Mouse (Mus musculus) right cerebral cortex, postnatal 14 days (tissue): ENCODE data around the gene Rftn1.

Source experiments
- DNase-seq: peaks from one replicate; pipeline ENCODE4 v3.0.0; 2022

Rftn1 gene

DNA sequence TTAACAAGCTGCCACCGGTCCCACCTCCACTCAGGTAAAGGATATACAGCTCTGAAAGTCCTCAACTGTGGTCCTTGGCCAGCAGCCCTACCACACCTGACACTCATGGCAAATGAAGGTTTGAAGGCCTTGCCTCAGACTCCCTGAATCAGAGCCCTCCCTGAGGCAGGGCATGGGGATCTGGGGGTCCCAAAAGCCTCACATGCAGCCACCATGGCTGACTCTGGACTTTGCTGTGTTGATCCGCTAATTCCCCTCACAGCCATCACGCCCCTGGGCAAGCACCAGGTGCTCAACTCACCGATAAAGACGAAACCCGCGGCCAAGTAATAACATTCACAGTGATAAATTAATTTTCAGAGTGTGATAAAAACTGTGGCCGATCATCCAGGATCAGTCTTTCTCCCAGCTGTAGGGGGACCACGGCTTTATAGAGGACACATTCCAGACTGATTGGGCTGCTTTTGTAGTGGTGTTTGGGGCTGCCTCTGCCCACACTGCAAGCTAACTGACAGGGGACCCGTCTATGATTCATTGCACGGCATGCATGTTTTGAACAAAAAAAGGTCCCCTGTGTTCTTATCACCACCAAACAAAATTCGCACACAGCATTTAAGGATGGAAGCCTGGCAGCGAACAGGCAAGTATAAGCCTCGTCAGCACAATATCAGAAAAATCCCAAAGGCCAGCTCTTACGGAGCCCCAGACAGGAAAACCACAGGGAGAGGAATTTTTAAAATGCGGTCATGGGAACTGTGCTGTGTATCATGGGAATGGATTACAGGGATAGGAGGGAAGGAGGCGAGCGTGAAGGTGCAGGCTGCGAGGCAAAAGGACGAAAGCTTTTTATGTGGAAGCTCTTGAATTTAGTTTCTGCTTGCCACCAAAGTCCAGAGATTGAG lies 29.3 kb downstream of the Rftn1 start:
- DNase-seq: no peak

DNA sequence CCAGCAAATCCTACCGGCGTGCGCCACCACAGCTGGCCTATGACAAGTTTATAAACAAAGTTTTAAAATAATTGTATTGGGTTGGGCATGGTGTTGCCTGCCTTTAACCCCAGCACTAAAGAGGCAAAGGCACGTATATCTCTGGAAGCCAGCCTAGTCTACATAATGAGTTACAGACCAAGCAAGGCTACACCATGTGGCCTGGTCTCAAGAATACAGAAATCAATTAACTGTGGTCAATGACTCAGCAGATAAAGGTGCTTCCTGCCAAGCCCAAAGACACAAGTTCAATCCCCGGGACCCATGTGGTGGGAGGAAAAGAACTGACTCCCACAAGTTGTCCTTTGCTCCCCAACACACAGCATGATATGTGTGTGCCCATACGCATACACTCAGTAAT lies 30.1 kb downstream of the Rftn1 start:
- DNase-seq: no peak

DNA sequence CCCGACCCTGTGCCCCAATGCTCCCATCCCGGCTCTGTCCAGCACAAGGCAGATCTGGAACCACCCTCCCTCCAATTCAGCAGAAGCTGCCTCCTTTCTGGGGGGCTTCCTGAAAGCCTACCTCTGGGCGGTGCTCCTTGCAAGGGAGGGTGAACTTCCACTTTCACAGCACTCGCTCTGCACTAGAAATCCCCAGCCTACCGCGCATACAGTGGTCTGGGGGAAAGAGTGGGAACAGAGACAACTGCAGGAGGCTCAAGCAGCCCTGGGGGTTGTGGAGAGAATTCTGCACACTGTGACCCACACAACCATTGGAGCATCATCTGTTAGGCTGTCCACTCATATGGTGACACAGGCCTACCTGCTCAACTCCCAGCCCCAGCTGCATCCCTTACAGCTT lies 30.7 kb downstream of the Rftn1 start:
- DNase-seq: no peak

DNA sequence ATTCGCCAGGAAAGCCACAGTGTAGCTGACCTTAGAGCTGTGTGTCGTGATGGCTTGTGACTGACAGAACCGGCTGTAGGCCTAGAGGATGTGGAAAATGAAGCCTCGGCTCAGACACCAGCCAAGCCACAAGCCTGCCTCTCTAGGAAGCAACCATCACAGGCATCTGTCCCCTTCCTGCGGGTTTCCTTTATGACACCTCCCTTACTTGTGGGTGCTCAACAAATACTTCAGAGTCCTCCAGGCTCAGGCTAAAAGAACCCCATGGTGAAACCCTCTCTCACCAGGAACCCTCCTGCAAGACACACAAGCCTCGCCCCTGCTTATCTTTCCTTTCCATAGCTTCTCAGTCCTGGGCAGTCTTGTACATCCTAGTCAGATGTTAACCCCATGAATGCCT lies 31.9 kb downstream of the Rftn1 start:
- DNase-seq: no peak

DNA sequence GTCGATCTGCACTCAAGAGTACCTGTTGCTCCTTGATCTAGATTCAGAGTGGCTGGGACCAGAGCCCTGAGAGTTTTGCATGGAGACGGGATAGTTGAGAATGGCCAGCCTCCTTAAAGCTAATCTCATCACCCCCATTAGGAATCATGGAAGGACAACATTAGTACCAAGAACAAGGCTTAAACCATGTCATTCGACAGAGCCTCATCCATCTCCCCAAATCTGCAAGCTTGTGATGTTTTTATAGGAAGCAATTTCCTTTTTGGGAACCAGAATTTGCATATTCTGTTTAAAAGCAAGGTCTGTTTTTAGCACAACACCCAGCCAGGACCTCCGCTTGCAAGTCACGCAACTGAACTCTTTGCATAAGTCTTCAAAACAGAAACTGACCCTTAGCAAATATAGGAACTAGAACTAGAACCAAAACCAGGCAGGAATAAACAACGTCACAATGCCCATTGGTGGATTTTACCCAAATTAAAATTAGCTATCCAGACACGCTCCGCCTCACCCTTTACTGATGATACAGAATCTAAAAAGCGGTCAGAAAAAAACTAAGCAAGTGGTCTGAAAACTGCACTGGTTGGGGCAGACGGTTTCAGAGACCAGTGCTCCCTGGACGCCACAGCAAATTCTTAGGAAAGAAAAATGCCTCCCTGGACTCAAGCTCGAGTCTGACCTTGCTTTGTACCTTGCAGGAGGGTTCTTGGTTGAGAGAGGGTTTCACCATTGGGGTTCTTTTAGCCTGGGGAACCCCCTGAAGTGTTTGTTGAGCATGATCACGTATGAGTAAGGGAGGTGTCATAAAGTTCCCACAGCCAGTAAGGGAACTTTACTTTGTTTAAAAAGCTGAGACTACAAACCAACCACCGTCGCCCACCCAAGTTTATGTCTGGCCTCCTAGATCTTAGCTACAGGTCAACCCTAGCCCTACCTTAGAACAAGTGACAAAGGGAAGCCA lies 33.0 kb downstream of the Rftn1 start:
- DNase-seq: no peak

DNA sequence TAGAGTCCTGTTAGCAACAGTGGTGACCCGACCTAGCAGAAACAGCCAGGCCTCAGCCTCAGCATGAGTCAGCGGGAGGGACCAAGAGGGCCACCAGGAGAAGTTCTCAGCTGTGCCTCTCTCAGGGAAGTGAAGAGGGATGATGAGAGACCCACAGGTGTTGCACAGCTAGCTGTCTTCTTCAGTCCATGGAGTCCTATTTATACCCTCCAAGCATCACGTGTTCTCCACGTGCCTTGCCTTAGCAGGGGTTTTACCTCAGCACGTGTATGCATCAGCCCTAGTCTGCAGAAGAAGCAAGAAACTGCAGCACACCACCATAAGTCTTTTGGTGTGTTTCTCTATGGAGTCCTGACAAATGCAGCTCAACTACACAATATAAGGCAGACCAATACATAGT lies 38.4 kb downstream of the Rftn1 start:
- DNase-seq: no peak

DNA sequence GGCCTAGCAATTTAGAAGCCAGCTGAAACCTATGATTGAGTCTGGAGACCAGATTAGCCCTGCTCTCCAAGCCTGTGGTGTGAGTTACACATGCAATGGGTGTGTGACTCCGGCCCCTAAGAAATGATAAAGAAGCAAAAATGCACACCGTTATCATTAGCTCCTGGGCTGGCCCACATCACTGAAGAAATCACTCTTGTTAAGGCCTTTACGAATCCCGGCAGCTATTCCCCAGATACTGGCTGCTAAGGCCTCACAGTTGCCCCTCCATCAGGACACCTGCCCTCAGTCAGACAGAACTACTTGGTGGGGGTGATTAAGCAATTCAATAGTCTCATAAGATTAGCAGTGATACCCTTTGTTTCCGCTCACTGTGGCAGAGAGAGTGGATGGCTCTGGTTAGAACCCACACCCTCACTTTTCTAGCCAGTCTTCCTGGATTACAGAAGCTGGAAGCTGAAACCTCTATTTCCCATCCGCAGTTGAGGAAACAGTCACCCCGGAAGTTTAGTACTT lies 39.2 kb downstream of the Rftn1 start:
- no peak for DNase-seq

DNA sequence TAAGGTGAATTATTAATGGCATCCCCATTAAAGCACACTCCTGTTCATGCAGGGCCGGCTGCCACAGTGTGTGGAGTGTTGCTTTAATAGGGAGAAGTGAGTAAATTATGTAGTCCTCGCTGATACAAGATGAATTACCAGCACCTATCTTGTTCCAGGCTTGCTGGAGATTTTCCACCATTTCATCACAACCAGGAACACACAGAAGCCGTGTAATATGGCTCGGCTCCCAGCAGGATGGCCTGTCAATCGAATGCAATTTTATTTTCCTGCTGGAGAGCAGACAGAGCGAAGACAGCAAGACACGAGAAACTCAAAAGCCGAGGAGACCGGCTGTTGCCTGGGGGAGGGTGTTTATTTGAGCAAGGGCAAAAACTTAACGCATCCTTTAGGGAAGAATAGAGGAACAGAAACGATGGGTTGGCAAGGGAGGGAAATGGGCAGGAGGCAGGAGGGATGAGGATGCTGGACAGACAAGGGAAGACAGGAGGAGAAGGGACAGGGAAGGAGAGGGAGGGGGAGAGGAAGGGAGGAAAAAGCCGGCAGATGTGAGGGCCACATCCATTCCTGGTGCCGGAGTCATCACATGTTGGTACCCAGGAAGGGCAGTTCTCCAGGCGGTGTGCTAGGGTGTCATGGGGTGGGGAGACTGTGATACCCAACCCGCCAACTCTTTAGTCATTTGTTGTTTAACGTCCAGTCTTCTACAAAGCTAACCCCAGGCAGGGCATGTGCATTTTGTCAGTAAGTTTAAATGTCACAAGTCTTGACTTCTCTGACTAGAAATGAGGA lies 39.9 kb downstream of the Rftn1 start:
- DNase-seq: no peak

DNA sequence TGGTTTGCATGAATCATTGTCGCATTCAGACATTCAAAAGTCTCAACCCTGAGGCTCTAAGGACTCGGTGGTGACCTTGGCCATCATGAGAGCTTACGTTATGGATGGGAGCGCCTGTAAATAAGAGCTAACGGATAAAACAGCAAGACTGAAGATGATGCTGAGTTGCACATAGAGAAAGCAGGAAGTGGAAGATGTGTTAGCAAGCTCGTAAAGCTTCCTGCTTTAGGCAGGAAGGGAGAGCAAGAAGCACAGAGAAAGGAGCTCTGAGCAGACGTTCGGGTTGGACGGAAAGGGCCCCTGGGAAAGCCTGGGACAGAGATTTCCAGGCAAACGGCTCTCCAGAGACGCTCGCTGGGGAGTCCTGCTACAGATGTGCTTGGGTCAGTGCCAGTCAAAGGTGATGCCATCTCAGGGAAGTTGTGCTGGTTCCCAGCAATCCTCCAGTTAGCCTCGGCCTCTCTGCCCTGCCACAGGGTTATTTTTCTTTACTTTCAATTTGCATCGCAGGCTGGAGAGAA lies 40.7 kb downstream of the Rftn1 start:
- DNase-seq: no peak

DNA sequence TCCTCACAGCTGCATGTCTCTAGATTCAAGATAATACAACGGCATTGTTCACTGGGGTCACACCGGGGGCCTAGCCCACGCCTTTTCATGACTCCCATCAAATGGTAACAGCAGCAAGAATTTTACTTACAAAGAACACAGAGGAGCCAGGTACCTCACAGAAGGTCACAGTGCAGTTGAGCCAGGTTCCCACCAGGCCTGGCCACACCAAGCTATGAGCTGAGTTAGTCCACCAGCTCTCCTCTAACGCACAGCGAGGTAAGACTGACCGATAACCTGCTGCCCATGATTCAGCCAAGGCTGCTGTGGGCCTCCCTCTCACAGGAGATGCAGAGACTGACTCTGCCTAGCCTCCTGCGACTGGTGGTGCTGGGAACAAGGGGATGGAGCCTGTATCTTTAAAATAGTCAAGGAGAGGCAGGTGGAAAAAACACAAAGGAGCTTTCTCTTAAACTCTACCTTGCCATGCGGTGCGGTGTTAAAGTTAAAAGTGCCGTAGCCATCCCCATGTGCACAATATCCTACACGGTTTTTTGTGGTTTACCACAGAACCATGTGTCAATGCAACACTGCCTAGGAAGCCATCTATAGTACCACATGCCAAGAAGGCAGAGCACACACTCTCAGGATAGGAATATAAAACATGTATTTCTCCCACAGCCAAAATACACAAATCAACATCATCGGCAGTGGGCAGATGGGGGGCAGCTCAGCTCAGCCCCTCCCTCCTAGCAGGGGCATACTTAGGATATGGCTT lies 42.5 kb downstream of the Rftn1 start:
- no peak for DNase-seq

DNA sequence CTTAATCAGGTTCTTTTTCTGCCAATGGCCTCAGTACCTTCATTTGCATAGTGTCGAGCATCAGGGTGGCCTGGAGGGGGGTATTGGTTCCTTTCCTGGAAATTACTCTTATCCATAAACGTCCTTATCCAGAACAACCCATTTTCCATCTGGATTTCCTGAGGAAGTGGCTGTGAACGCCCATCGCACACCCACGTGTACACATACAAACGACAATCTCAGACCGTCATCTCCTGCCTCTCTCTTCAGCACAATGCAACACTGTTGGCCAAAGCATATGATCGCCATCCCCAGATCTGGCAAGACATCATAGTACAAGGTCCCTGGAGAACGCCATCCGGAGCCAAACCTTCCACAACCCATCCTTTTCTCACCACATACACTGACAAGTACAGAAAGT lies 47.1 kb downstream of the Rftn1 start:
- no peak for DNase-seq

DNA sequence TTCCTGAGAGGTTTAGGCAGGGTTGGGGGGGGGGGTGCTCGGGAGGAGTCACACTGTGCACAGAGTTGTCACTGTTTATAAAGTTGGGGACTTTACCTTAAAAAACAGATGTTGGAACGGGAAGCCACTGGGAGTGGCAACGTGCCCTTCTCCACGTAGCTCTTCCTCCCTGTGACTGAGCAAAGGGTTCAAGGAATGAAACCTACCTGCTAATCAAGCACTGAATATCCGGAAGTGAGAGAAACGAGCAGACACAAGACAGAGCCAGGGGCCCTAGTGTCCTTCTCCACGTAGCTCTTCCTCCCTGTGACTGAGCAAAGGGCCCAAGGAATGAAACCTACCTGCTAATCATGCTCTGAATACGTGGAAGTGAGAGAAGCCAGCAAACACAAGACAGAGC lies 47.9 kb downstream of the Rftn1 start:
- no peak for DNase-seq

DNA sequence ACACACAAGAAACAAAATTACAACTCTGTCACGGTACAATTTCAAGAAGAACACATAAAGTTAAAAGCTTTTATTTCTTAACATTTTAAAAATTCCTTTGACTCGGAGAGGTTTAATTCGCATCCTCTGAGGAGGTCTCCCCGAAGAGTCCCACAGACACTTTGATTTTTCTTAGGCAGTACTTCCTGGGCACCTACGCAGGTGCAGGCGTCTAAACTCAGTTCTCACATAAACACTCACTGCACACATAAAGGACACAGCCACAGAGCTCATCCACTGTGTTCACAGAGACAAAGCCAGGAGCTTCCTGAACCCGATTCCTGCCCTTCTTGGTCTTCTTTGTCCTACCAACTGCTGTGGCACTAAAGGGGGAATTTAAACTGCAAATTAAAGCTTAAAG lies 48.3 kb downstream of the Rftn1 start:
- DNase-seq: no peak

DNA sequence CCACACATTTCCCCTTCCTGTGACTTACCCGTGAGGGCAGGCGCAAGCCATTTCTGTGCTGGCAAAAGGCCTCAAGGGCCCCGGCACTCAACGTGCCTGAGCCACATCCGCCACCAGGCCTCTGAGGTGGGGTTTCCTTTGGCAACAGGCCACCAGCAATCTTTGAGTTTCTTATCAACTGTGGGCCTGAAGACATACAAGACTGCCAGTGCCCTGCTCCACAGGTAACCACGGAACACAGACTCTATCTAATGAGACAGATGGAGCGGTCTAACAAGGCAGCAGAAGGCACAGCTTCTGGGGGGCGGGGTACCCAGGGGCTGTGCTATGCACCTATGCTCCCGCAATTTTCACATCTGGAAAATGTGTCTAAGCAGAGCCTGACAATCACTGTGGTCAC lies 54.4 kb downstream of the Rftn1 start:
- DNase-seq: no peak

DNA sequence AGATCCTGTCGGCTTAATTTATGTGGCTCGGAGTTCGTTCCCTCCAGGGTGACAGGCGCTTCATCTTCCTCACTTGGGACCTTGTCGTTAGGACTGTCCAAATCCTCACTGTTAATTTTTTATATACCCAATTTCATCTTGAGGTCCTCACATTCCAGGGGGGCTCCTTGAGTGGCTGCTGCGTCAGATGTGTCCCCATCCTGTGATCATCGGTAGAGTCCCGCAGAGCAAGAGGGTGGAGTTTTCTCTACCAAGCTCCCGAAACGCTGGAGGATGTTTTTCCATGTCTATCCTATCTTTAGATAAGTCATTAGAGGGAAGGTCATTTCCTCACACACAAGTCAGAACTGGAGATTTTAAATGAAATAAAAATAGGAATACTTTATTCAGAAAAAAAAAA lies 55.0 kb downstream of the Rftn1 start:
- DNase-seq: no peak

DNA sequence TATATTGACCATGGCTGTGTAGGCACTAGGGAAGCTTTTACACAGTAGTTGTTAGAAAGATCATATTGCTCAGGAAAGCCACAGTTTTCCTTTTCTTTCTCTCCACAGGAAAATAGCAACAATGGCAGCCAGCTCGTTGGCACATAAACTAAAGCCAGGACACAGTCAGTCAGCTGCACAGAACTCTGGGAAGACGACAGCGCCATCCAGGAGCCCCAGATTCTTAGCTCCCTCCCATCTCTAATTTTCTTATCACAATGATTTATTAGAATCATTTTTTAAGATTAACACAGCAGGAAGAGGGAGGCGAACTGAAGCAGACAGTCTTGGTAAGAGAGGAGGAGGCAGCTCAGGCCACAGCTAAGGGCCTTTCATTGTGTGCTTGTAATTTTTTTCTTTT lies 58.8 kb downstream of the Rftn1 start:
- DNase-seq: no peak

DNA sequence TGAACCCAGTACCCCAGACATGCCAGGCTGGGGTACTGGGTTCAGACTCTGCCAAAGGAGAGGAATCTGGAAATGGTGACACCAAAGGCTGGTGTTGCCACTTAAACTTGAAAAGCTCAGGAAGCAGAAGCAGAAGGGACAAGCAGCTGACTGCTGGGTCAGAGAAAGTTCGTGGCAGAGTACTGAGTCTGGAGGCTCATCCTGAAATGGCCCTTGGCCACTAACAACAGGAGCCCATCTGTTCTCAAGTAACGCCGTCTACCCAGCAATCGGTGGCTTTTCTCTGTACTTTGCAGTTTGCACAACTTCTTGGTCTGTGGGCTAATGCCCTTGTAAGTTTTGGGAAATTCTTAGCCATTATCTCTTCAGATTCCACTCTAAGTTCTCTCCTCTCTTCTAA lies 60.1 kb downstream of the Rftn1 start:
- no peak for DNase-seq

DNA sequence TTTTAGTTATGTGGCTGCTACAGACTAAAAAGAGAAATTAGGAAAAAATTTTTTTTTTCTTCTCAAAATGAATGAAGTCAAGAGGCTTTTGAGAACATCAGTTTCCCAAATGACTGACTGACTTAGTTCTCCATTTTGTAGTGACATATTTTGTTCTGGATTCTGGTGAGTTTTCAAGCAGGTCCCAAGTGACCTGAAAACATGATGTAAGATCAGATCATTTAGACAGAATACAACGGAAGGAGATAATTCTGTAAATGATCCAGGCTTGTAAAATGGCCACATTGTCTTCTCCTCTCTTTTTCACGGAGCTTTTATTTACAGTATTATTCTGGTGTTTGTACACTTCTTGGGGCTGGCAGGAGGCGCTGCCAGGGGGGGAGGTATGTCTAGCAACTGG lies 62.1 kb downstream of the Rftn1 start:
- no peak for DNase-seq

DNA sequence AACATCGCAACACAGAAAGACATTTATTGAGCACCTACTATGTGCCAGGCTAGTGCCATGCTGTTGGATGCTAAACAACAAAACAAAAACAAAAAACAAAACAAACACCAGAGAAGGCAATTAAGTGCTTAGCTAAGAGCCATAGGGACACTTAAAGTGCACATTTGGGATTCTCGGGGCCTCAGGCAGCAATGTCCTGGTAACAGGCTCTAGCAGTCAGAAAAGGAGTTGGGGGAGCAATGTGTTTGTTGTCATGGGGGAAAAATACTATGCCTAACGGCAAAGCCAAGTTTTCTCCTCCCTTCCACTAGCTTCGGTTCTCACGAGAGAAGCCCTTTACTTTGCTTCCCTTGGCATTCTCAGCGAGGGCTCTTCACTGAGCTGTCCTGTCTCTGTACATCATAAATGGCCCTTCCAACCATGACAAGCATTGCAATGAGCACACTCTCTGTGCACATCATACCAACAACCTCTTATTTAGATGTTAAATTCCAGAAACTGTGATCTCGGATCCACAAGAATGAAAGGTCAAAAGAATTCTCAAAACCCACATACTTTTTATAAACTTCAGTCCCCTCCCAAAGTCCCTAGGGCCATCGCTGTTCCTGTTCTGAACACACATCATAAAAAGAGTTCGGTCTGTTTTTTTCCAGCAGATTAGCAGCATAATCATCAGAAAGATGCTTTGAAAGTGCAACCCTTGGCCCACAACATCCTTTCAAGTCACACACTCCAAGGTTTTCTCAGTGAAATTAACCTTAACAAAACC lies 63.2 kb downstream of the Rftn1 start:
- DNase-seq: no peak

DNA sequence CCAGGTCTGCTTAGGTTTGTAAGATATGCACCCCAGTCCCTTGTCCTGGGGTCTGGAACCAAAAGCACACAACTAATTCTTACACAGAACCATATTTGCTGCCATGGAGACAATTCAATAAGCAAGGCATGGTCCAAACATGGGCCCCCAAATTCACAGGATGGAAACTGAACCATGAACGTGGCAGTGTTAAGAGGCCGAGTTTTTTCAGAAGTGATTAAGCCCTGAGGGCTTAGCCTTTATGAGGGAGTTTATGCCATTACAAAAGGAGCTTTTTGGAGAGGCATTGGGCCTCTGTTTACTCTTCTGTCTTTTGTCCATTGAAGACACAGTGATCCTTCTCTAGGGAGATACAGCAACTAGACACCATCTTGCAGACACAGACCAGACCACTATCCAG lies 63.9 kb downstream of the Rftn1 start:
- no peak for DNase-seq

DNA sequence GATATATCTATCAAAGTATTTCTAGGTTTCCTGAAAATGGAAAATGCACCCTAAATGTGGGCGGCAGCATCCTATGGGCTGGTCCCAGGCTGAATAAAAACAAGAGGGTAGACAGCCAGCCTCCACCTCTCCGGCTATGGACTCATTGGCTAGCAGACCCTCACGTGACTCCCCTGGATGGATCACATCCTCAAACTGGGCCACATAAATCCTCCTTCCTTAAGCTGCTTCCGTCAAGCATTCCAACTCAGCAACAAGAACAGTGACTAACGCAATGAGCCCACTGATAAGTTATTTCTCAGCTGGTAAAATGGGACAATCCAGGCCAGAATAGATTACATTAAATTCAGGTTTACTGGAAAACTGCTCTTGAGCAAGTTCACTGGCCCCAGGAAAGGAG lies 64.6 kb downstream of the Rftn1 start:
- DNase-seq: no peak
